Mouse (Mus musculus) heart, embryonic 11.5 days (tissue): ENCODE data around the gene Krba1. TPM values are rescaled to one million over a fixed set of nuclear protein-coding genes. Genes with fewer than 3 reads are reported as not detected.

Experiments used
- ATAC-seq: fragments of 200-750 bp; cut with Nextera tagmentation; replicated peaks from 2 replicates; pipeline ENCODE4 v1.8.0; 2017; ENCODE audit warnings: moderate library complexity; ENCODE audit not compliant: insufficient number of reproducible peaks, low FRiP score, low TSS enrichment
- H3K27ac ChIP-seq: fragments of 300-500 bp; sonication (generic); 2 replicates; pipeline ENCODE4 v1.5.1; 2014; ENCODE audit warnings: mild to moderate bottlenecking, low read depth, low read length
- H3K27me3 ChIP-seq: fragments of 300-500 bp; sonication (generic); 2 replicates; pipeline ENCODE4 v1.6.1; 2014; ENCODE audit warnings: mild to moderate bottlenecking, low read length, mixed read lengths; ENCODE audit not compliant: control insufficient read depth, insufficient read depth
- H3K36me3 ChIP-seq: fragments of 300-500 bp; sonication (generic); 2 replicates; pipeline ENCODE4 v1.6.1; 2014; ENCODE audit warnings: mild to moderate bottlenecking, low read length, moderate library complexity, mixed read lengths; ENCODE audit not compliant: control insufficient read depth, insufficient read depth
- H3K4me1 ChIP-seq: fragments of 300-500 bp; sonication (generic); 2 replicates; pipeline ENCODE4 v1.6.1; 2014; ENCODE audit warnings: low read length; ENCODE audit not compliant: control insufficient read depth, insufficient read depth
- H3K4me2 ChIP-seq: fragments of 300-500 bp; sonication (generic); 2 replicates; pipeline ENCODE4 v1.6.1; 2014; ENCODE audit warnings: mild to moderate bottlenecking, moderate library complexity
- H3K4me3 ChIP-seq: fragments of 300-500 bp; sonication (generic); 2 replicates; pipeline ENCODE4 v1.5.1; 2014; ENCODE audit warnings: low read depth, low read length
- H3K9ac ChIP-seq: fragments of 300-500 bp; sonication (generic); 2 replicates; pipeline ENCODE4 v1.6.1; 2014; ENCODE audit warnings: mild to moderate bottlenecking, low read depth, low read length, moderate library complexity
- H3K9me3 ChIP-seq: fragments of 300-500 bp; sonication (generic); replicated peaks from 2 replicates; pipeline ENCODE4 v1.6.1; 2016; ENCODE audit warnings: low read length; ENCODE audit not compliant: control insufficient read depth
- WGBS: fragments of 180-500 bp; shearing (Covaris S2); extraction: QIAGEN DNeasy Blood & Tissue Kit; methylation state at CpG from one replicate; pipeline ENCODE4 v1.1.7; 2014; ENCODE audit not compliant: insufficient replicate concordance; 5-methylcytosine and 5-hydroxymethylcytosine counted together
- polyA plus RNA-seq: library from polyadenylated mRNA; unstranded; fragments of >200 nt; fragmentation: Nextera tagmentation; extraction: Ambion mirVana; gene quantifications from 2 replicates; pipeline ENCODE4 v1.2.1, GENCODE M21; 2014

Gene Krba1
- 14.7 and 15.4 TPM in 2 replicates for polyA plus RNA-seq

- Histone ChIP-seq H3K4me2 (peak within 1 kb of the TSS; percentile 84), H3K4me1 (peaks cover 18% of the 10 kb centered on the region), H3K27ac (peak within 1 kb of the TSS; percentile 62; the same call in 1 of the 2 replicates), H3K9ac (peak within 1 kb of the TSS; percentile 92), H3K9me3 (no peaks in the 10 kb centered on the region), H3K27me3 (no peaks in the 10 kb centered on the region), H3K4me3 (peak within 1 kb of the TSS; percentile 85), H3K36me3 (no peaks in the 10 kb centered on the region)
- 1% methylated on average over 64 of the region's 65 CpGs for WGBS
- peak; percentile 84 for ATAC-seq
Observed at GRCm38 (mm10) chr6:48395105-48396007, at the start of gene Krba1. Krba1 (plus strand) TSS chr6:48395586.

GRCm38 (mm10) chr6:48358897-48359296, 36.5 kb upstream of the Krba1 start:
- ATAC-seq = no peak
- Histone ChIP-seq H3K36me3 (no peaks in the 10 kb centered on the region), H3K9ac (no peak overlapping the region), H3K4me3 (no peak overlapping the region), H3K27me3 (no peaks in the 10 kb centered on the region), H3K27ac (no peak overlapping the region), H3K4me2 (no peak overlapping the region), H3K4me1 (no peaks in the 10 kb centered on the region), H3K9me3 (no peaks in the 10 kb centered on the region)
- WGBS = 67% methylated on average over 3 of the region's 3 CpGs

GRCm38 (mm10) chr6:48366322-48366996, 28.9 kb upstream of the Krba1 start:
- Histone ChIP-seq H3K4me2 (no peak overlapping the region), H3K27me3 (no peaks in the 10 kb centered on the region), H3K4me3 (no peak overlapping the region), H3K9ac (no peak overlapping the region), H3K27ac (no peak overlapping the region), H3K36me3 (no peaks in the 10 kb centered on the region), H3K4me1 (no peaks in the 10 kb centered on the region), H3K9me3 (no peaks in the 10 kb centered on the region)
- no peak for ATAC-seq
- WGBS = 69% methylated on average over 11 of the region's 11 CpGs

GRCm38 (mm10) chr6:48388221-48388620, 7.2 kb upstream of the Krba1 start:
- no peaks in the 10 kb centered on the region for H3K36me3 ChIP-seq
- H3K4me3 ChIP-seq = no peak overlapping the region
- no peak overlapping the region for H3K4me2 ChIP-seq
- no peaks in the 10 kb centered on the region for H3K4me1 ChIP-seq
- WGBS = 53% methylated on average over 3 of the region's 3 CpGs
- no peaks in the 10 kb centered on the region for H3K9me3 ChIP-seq
- H3K27ac ChIP-seq = no peak overlapping the region
- ATAC-seq = no peak
- H3K9ac ChIP-seq = no peak overlapping the region
- no peaks in the 10 kb centered on the region for H3K27me3 ChIP-seq

GRCm38 (mm10) chr6:48393811-48394210, 1.6 kb upstream of the Krba1 start:
- H3K27ac ChIP-seq = no peak overlapping the region
- H3K9me3 ChIP-seq = no peaks in the 10 kb centered on the region
- no peaks in the 10 kb centered on the region for H3K36me3 ChIP-seq
- ATAC-seq = no peak
- no peak overlapping the region for H3K4me2 ChIP-seq
- no peak overlapping the region for H3K9ac ChIP-seq
- H3K27me3 ChIP-seq = no peaks in the 10 kb centered on the region
- peaks cover 12% of the 10 kb centered on the region for H3K4me1 ChIP-seq
- H3K4me3 ChIP-seq = no peak overlapping the region

- Histone ChIP-seq H3K4me3 (peak overlapping the region; percentile 85), H3K4me1 (peaks cover 18% of the 10 kb centered on the region), H3K36me3 (no peaks in the 10 kb centered on the region), H3K4me2 (peak overlapping the region; percentile 84), H3K9me3 (no peaks in the 10 kb centered on the region), H3K9ac (peak overlapping the region; percentile 92), H3K27ac (peak overlapping the region; percentile 62; the same call in 1 of the 2 replicates), H3K27me3 (no peaks in the 10 kb centered on the region)
- 29% methylated on average over 15 of the region's 15 CpGs for WGBS
- no peak for ATAC-seq
Observed at GRCm38 (mm10) chr6:48396008-48396595, 716 bp downstream of the Krba1 start.

- H3K27me3 ChIP-seq = no peaks in the 10 kb centered on the region
- peak overlapping the region; percentile 85 for H3K4me3 ChIP-seq
- H3K36me3 ChIP-seq = no peaks in the 10 kb centered on the region
- peak overlapping the region; percentile 51; the same call in 1 of the 2 replicates for H3K27ac ChIP-seq
- peaks cover 18% of the 10 kb centered on the region for H3K4me1 ChIP-seq
- peak overlapping the region; percentile 84 for H3K4me2 ChIP-seq
- no peak for ATAC-seq
- no peaks in the 10 kb centered on the region for H3K9me3 ChIP-seq
- 95% methylated on average over 1 of the region's 1 CpGs for WGBS
- H3K9ac ChIP-seq = no peak overlapping the region
Observed at GRCm38 (mm10) chr6:48396686-48397085, 1.3 kb downstream of the Krba1 start.

- Histone ChIP-seq H3K36me3 (no peaks in the 10 kb centered on the region), H3K27ac (peak overlapping the region; percentile 51; the same call in 1 of the 2 replicates), H3K4me1 (peaks cover 18% of the 10 kb centered on the region), H3K9ac (no peak overlapping the region), H3K4me3 (no peak overlapping the region), H3K4me2 (peak overlapping the region; percentile 84), H3K27me3 (no peaks in the 10 kb centered on the region), H3K9me3 (no peaks in the 10 kb centered on the region)
- WGBS = 33% methylated on average over 4 of the region's 4 CpGs
- ATAC-seq = no peak; the same call in 1 of the 2 replicates
Observed at GRCm38 (mm10) chr6:48397336-48397735, 1.9 kb downstream of the Krba1 start.
